Mouse (Mus musculus) midbrain, embryonic 12.5 days (tissue): ENCODE measurements around the gene Mlec. TPM values are rescaled to one million over a fixed set of nuclear protein-coding genes. Genes with fewer than 3 reads are reported as not detected.
A peak's percentile ranks its signal among the peaks of the same experiment; 100 is the strongest.

Source experiments
- ATAC-seq: fragments of 200-750 bp; cut with Nextera tagmentation; 2 replicates; pipeline ENCODE4 v1.8.0; 2017; ENCODE audit warnings: low read depth, moderate TSS enrichment, moderate library complexity; ENCODE audit not compliant: low FRiP score
- H3K27ac ChIP-seq: fragments of 300-500 bp; sonication (generic); replicated peaks from 2 replicates; pipeline ENCODE4 v1.5.1; 2016; ENCODE audit warnings: mild to moderate bottlenecking
- H3K27me3 ChIP-seq: fragments of 300-500 bp; sonication (generic); 2 replicates; pipeline ENCODE4 v1.6.1; 2016; ENCODE audit warnings: mild to moderate bottlenecking
- H3K36me3 ChIP-seq: fragments of 300-500 bp; sonication (generic); 2 replicates; pipeline ENCODE4 v1.6.1; 2016
- H3K4me1 ChIP-seq: fragments of 300-500 bp; sonication (generic); 2 replicates; pipeline ENCODE4 v1.6.1; 2016
- H3K4me2 ChIP-seq: fragments of 300-500 bp; sonication (generic); replicated peaks from 2 replicates; pipeline ENCODE4 v1.6.1; 2016; ENCODE audit warnings: mild to moderate bottlenecking, moderate library complexity
- H3K4me3 ChIP-seq: fragments of 300-500 bp; sonication (generic); 2 replicates; pipeline ENCODE4 v1.5.1; 2016; ENCODE audit warnings: mild to moderate bottlenecking
- H3K9ac ChIP-seq: fragments of 300-500 bp; sonication (generic); replicated peaks from 2 replicates; pipeline ENCODE4 v1.6.1; 2016; ENCODE audit warnings: mild to moderate bottlenecking, moderate library complexity
- H3K9me3 ChIP-seq: fragments of 300-500 bp; sonication (generic); 2 replicates; pipeline ENCODE4 v1.6.1; 2016; ENCODE audit warnings: mild to moderate bottlenecking
- WGBS: fragments of 180-500 bp; shearing (Covaris S2); methylation state at CpG from one replicate; pipeline ENCODE4 v1.1.7; 2016; 5-methylcytosine and 5-hydroxymethylcytosine counted together
- polyA plus RNA-seq: library from polyadenylated mRNA; unstranded; fragments of >200 nt; fragmentation: Nextera tagmentation; extraction: Ambion mirVana; gene quantifications from 2 replicates; pipeline ENCODE4 v1.2.1, GENCODE M21; 2016

Gene Mlec
- polyA plus RNA-seq, 1 experiment from 2014 or later = 50.0 TPM

DNA sequence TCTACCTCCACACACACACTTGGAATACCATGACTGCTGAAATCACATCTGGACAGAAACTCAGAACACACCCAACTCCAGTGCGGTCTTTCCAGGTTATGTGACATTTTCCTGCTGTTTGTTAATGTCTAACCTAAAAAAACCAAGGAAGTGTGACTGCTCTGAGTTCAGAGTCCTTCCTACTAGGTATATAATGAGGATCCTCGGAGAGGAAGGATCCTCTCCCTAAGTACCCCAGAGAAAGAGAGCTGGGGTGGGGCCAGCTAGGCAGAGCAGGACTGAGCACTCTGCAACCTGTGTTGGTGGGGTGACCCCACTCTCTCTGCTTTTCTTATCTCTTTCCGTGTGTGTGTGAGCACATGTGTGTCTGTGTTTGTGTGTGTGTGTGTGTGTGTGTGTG lies 10.6 kb downstream of the Mlec start:
- H3K36me3 ChIP-seq = peaks cover 54% of the 10 kb centered on the region
- 93% methylated on average over 3 of the region's 3 CpGs for WGBS

DNA sequence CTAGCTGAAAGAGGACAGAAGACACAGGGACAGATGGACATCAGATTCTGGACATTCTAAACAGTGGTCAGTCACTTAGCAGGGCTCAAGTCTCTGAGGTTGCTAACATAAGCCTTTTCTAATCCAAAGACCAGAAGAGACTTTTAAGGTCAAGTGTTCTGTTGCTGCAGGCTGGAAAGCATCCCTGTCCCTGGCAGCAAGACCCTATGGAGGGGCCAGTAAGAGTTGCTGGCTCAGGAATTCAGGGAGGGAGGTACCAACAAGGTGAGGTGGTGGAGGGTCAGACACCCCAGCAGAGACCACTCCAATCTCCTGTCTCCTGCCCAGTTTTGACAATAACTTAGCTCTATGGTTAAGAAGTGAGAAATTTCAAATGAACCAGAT lies 11.2 kb downstream of the Mlec start:
- no peak overlapping the region for H3K4me3 ChIP-seq
- H3K27me3 ChIP-seq = no peaks in the 10 kb centered on the region
- H3K9me3 ChIP-seq = no peaks in the 10 kb centered on the region
- H3K36me3 ChIP-seq = peaks cover 54% of the 10 kb centered on the region
- H3K4me2 ChIP-seq = no peak overlapping the region
- no peak overlapping the region for H3K27ac ChIP-seq
- 0 out of 2 replicates have a peak, but pooled peaks cover 7% of the 10 kb centered on the region for H3K4me1 ChIP-seq
- ATAC-seq = no peak
- H3K9ac ChIP-seq = no peak overlapping the region

More for the DNA sequence above, 10.6 kb downstream of the Mlec start:
- H3K27ac ChIP-seq = no peak overlapping the region
- H3K27me3 ChIP-seq = no peaks in the 10 kb centered on the region
- no peak overlapping the region for H3K9ac ChIP-seq
- no peaks in the 10 kb centered on the region for H3K9me3 ChIP-seq
- no peak for ATAC-seq
- no peak overlapping the region for H3K4me3 ChIP-seq
- H3K4me1 ChIP-seq = 0 out of 2 replicates have a peak, but pooled peaks cover 7% of the 10 kb centered on the region
- H3K4me2 ChIP-seq = no peak overlapping the region

DNA sequence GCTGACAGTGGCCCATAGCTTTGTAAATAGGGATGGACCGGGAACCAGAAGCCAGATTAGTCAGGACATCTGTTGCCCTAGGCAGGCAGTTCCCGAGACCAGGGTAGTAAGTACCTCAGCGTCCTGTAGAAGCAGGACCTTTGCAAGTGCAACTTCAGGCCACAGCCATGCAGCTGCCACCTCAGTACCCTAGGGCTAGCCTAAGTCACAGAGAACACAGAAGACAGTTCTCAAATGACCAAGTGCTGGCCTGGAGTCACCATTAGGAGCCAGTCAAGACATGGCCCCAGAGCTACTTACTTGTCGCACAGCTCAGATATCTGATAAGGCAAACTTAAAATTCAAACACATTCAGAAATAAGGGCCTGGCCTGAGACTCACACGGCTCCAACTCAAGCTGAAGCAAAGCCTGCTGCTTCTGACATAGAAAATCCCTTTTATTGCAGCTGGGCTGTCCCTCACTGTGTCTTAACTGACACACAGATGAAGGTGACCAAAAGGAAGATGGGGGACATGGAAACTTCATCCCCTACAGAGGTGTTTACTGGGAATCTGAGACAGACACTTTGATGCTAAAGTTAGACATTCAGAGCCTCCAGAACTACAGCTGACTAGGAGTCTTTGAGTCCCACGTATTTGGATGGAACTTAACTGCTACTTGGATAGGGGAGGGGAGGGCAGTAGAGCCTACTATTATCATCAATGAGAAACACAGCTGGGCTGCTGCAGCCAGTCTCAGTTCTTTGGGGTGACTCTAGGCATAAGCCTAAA lies 11.8 kb downstream of the Mlec start:
- Histone ChIP-seq H3K9ac (no peak overlapping the region), H3K4me1 (0 out of 2 replicates have a peak, but pooled peaks cover 7% of the 10 kb centered on the region), H3K4me2 (no peak overlapping the region), H3K9me3 (no peaks in the 10 kb centered on the region), H3K36me3 (peaks cover 54% of the 10 kb centered on the region), H3K27me3 (no peaks in the 10 kb centered on the region), H3K27ac (no peak overlapping the region), H3K4me3 (no peak overlapping the region)
- 85% methylated on average over 6 of the region's 6 CpGs for WGBS
- ATAC-seq = no peak

DNA sequence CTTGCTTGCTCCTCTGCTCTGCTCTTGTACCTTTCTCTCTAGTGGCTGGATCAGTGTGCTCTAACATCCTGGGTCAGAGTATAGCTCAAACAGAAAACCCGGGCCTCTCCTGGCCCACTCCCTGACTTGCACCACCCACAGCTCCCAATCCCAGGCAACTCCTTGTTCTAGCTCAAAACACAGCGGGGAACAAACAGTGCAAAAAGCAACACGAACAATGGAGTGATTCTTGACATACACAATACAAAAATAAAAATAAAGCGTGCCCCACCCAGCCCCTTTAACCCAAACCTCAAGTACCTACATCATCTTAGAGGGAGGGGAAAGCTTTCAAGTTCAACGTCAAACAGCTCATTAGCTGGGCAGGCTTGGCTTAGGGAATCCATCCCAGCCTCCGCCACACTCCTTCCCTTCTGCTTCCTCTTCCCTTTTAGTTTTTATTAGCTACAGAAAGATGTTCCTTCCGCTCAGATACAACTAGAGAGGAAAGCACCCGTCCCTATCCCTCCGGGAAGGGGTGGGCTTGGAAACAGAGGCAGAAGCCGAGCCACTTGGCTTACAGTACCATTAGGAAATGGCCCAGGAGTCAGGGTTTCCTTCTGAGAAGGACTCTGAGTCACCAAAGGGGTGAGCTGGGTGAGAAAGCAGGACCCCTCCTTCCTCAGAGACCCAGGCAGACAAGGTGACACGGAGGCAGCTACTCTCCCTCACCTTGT lies 12.6 kb downstream of the Mlec start:
- Histone ChIP-seq H3K4me1 (0 out of 2 replicates have a peak, but pooled peaks cover 7% of the 10 kb centered on the region), H3K9me3 (no peaks in the 10 kb centered on the region), H3K4me3 (no peak overlapping the region), H3K27me3 (no peaks in the 10 kb centered on the region), H3K36me3 (peaks cover 47% of the 10 kb centered on the region), H3K4me2 (no peak overlapping the region), H3K27ac (no peak overlapping the region), H3K9ac (no peak overlapping the region)
- ATAC-seq = no peak
- 85% methylated on average over 11 of the region's 11 CpGs for WGBS

DNA sequence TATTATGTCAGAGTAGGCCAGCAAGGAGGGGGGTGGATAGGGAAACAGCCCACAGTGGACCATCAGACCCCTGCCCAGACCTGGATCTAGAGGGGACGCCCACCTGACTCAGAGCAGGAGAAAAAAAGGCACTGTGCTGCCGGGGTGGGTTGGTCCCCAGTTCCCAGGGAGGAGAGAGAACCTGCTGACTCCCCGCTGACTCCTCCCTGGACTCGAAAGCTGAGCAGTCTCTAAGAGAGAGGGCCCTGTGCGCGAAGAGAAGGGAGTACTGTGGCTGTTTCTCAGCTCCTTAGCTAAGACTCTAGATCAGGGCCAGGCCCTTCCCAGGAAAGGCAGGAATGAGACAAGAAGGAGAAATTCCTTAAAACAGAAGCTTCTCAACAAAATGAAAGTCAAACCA lies 13.5 kb downstream of the Mlec start:
- Histone ChIP-seq H3K4me1 (0 out of 2 replicates have a peak, but pooled peaks cover 7% of the 10 kb centered on the region), H3K27me3 (no peaks in the 10 kb centered on the region), H3K4me3 (no peak overlapping the region), H3K4me2 (no peak overlapping the region), H3K36me3 (peaks cover 37% of the 10 kb centered on the region), H3K9ac (no peak overlapping the region), H3K27ac (no peak overlapping the region), H3K9me3 (no peaks in the 10 kb centered on the region)
- ATAC-seq = no peak
- WGBS = 81% methylated on average over 6 of the region's 6 CpGs

DNA sequence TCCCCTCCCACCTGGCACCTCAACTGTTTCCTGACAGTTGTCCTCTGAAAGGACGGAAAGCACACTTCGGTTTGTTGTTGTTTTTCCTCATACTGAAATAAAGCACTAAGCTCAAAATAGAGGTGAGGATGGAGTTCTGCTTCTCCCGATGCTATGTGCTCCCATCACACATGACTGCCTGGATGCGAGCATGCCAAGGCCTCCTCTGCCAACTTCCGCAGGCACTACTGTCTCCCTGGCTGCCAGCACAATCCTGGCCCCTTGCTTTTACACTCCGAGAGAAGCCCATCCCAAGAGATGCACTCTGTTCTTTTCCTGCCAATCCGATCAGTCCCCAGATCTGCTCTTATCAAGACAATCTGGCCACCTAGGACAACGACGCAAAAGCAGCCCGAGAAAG lies 14.4 kb downstream of the Mlec start:
- Histone ChIP-seq H3K36me3 (peaks cover 30% of the 10 kb centered on the region), H3K4me2 (no peak overlapping the region), H3K9me3 (no peaks in the 10 kb centered on the region), H3K4me1 (0 out of 2 replicates have a peak, but pooled peaks cover 7% of the 10 kb centered on the region), H3K9ac (no peak overlapping the region), H3K27me3 (no peaks in the 10 kb centered on the region), H3K27ac (no peak overlapping the region), H3K4me3 (no peak overlapping the region)
- no peak for ATAC-seq
- WGBS = 85% methylated on average over 10 of the region's 10 CpGs

DNA sequence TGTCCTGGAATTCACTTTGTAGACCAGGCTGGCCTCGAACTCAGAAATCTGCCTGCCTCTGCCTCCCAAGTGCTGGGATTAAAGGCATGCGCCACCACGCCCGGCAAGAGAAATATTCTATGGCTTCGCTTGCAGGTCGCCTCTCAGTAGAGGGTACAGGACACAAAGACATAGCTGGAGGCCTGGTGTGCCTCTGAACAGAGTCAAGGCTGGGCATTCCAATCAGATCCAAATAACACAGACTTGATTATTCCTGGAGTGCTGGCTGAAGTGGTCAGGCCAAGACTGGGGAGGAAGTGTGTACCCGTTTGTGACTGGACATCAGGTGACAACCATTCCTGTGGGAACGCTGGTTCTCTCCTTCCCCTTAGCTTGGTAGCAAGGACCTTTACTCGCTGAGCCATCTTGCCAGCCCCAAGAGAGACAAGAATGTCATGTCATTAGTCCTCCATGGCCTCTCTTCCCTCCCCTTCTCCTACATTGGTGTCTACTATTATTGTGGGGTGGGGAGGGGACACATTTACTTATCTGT lies 15.7 kb downstream of the Mlec start:
- H3K27me3 ChIP-seq = 0 out of 2 replicates have a peak, but pooled peaks cover 4% of the 10 kb centered on the region
- no peak for ATAC-seq
- H3K4me3 ChIP-seq = no peak overlapping the region
- WGBS = 92% methylated on average over 9 of the region's 9 CpGs
- no peak overlapping the region for H3K4me2 ChIP-seq
- 0 out of 2 replicates have a peak, but pooled peaks cover 7% of the 10 kb centered on the region for H3K4me1 ChIP-seq
- no peaks in the 10 kb centered on the region for H3K9me3 ChIP-seq
- no peak overlapping the region for H3K27ac ChIP-seq
- no peak overlapping the region for H3K9ac ChIP-seq
- H3K36me3 ChIP-seq = peaks cover 16% of the 10 kb centered on the region

DNA sequence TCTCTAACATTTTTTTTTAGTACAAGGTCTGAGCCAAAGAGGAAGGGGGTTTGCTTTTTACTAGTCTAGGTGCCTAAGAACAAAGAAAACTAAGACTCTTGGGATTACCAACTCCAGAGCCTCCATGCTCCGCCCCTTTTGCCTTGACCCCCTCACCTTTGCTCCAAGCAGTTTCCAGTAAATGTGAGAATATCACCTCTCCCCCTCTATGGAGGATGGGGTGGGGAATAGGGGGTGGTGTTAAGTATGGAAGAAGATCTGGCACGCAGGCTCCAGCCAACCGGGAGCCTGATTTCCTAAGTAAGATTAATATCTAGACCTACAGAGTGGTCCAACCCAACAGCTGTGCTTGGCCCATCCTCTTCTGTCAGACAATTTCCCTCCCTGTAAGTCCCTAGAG lies 17.3 kb downstream of the Mlec start:
- H3K4me2 ChIP-seq = no peak overlapping the region
- H3K9me3 ChIP-seq = no peaks in the 10 kb centered on the region
- no peak overlapping the region for H3K9ac ChIP-seq
- H3K27ac ChIP-seq = no peak overlapping the region
- WGBS = 71% methylated on average over 3 of the region's 3 CpGs
- ATAC-seq = no peak
- H3K4me3 ChIP-seq = no peak overlapping the region
- H3K36me3 ChIP-seq = peaks cover 1% of the 10 kb centered on the region; the same call in 1 of the 2 replicates
- 0 out of 2 replicates have a peak, but pooled peaks cover 9% of the 10 kb centered on the region for H3K27me3 ChIP-seq
- H3K4me1 ChIP-seq = 0 out of 2 replicates have a peak, but pooled peaks cover 7% of the 10 kb centered on the region

DNA sequence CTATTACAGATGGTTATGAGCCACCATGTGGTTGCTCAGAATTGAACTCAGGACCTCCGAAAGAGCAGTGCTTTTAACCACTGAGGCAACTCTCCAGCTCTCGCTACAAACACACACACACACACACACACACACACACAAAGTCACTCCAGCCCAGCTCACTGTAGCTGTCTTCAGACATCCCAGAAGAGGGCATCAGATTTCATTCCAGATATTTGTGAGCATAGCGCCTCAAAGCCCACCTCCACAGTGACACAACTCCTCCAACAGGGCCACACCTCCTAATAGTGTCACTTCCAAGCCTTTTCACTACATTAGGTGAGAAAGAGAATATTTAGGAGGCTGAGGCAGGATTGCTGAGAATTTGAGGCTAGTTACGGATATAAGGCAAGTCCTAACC lies 18.9 kb downstream of the Mlec start:
- Histone ChIP-seq H3K4me3 (no peak overlapping the region), H3K27ac (no peak overlapping the region), H3K27me3 (0 out of 2 replicates have a peak, but pooled peaks cover 9% of the 10 kb centered on the region), H3K9me3 (no peaks in the 10 kb centered on the region), H3K4me2 (no peak overlapping the region), H3K4me1 (peaks cover 8% of the 10 kb centered on the region; the same call in 1 of the 2 replicates), H3K9ac (no peak overlapping the region), H3K36me3 (no peaks in the 10 kb centered on the region)
- 70% methylated on average over 4 of the region's 4 CpGs for WGBS
- ATAC-seq = no peak

DNA sequence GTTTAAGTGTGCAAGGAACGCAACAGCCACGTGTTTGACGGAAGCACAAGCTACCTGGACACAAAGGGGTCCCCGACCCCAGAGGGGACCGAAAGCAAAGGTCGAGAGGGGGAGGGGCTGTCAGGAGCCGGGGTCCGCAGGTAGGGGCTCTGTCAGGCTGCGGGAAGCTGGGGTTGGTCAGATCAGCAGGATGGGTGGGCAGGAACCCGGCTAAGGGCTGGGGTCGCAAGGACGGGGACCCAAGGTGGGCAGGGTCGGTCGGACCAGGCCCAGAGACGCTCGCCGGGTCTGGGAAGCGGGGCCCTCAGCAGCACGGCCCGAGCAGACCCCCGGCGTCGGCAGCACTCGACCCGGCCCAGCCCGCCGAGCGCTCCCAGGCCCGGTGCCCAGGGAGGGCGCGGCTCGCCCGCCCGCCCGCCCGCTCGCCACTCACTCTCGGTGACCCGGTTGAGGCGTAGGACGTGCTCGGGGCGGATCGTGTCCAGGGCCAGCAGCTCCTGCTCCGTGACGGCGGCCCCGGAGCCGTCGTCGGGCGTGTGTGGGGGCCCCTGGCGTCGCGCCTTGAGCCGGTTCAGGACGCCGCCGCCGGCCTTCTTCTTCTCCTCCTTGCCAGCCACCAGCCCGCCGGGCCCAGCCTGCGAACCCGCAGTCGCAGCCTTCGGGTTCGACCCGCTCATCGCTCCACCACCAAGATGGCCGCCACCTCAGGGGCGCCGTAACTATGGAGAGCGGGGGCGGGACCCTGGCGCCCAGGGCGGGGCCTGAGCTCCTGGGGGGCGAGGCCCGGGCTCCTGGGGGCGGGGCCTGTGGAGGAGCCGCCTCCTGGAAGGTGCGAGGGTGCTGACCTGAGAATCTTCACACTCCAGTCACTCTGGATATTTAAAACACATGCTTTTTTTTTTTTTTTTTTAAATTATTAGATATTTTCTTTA lies 23.5 kb downstream of the Mlec start, which contains the start of gene Unc119b:
TSS of gene Unc119b (minus strand) at position 742 of the 932 bp plus-strand sequence.
- peak within 1 kb of the TSS; percentile 63 for H3K27ac ChIP-seq
- peaks cover 9% of the 10 kb centered on the region for H3K36me3 ChIP-seq
- WGBS = under 1% methylated on average over 58 of the region's 81 CpGs
- peak; percentile 95 for ATAC-seq
- H3K4me2 ChIP-seq = peak within 1 kb of the TSS; percentile 81
- H3K4me3 ChIP-seq = peak within 1 kb of the TSS; percentile 94
- peak within 1 kb of the TSS; percentile 89 for H3K9ac ChIP-seq
- no peaks in the 10 kb centered on the region for H3K9me3 ChIP-seq
- H3K4me1 ChIP-seq = peaks cover 19% of the 10 kb centered on the region
- H3K27me3 ChIP-seq = 0 out of 2 replicates have a peak, but pooled peaks cover 9% of the 10 kb centered on the region

DNA sequence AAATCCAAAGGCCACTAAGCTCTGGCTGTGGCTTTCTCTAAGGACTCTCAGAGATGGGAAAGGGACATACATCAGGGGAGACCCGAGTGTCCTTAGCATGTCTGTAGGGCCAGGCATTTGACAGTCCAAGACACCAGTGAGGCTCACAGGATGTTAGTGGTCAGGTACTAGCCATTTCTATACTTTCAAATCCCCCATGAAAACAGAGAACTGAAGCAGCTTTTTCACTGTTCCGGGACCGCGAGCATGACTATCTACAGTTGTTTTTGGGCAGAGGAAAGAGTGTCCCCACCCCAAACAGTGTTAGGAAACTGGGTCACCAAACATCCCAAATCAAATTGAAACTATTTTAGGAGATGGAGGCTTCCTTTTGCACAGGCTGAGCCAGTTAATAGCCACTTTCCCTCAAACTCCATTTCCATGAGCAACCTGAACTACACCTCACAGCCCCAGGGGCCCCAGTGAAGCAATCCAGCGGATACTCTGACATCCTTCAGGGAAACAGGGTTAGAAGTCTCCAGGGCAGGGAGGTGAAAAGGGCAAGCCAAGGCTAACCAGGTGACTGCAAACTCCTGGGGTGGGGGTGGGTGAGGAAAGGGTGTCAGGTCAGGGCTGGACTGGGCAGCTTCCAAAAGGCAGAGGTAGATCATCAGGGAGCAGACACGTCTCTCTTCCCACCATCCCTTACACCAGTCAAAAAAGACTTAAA lies 24.5 kb downstream of the Mlec start:
- 64% methylated on average over 6 of the region's 6 CpGs for WGBS
- H3K4me1 ChIP-seq = peaks cover 19% of the 10 kb centered on the region
- H3K9me3 ChIP-seq = no peaks in the 10 kb centered on the region
- no peak overlapping the region for H3K27ac ChIP-seq
- H3K27me3 ChIP-seq = 0 out of 2 replicates have a peak, but pooled peaks cover 9% of the 10 kb centered on the region
- ATAC-seq = no peak
- peak overlapping the region; percentile 94 for H3K4me3 ChIP-seq
- peak overlapping the region; percentile 89 for H3K9ac ChIP-seq
- peaks cover 19% of the 10 kb centered on the region for H3K36me3 ChIP-seq
- H3K4me2 ChIP-seq = peak overlapping the region; percentile 81
